Mouse (Mus musculus) left cerebral cortex, adult 9 months (tissue): ENCODE data around the gene Styxl1.
A peak's percentile ranks its signal among the peaks of the same experiment; 100 is the strongest.

ENCODE experiments used
- DNase-seq, 2 experiments: peaks; one replicate each; pipeline ENCODE4 v3.0.0; 2022; ENCODE audit warnings: low spot score in 2 of 2

Styxl1 gene

DNA sequence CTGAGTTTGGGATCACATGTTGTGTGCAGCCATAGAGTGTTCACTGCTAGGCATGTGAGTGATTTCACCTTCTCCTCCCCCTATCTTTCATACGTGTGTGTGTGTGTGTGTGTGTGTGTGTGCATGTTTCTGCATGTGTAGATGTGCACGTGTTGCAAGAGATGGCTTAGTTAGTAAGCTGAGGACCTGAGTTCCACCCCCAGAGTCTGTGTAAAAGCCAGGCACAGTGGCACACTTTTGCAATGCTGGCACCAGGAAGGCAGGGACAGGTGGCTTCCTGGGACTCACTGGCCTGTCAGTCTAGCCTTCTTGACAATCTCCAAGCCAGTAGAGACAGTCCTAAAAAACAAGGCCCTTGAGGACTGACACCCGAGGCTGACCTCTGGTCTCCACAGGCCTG is 13.2 kb downstream of the Styxl1 start:
- no peak for DNase-seq

- DNase-seq, result peak in 1 of 2 experiments; percentile 72
Measured at GRCm38 (mm10) chr5:135763526-135763925, 14.7 kb downstream of the Styxl1 start.

- DNase-seq, result no peak
Measured at GRCm38 (mm10) chr5:135761881-135762280, 16.3 kb downstream of the Styxl1 start.

DNA sequence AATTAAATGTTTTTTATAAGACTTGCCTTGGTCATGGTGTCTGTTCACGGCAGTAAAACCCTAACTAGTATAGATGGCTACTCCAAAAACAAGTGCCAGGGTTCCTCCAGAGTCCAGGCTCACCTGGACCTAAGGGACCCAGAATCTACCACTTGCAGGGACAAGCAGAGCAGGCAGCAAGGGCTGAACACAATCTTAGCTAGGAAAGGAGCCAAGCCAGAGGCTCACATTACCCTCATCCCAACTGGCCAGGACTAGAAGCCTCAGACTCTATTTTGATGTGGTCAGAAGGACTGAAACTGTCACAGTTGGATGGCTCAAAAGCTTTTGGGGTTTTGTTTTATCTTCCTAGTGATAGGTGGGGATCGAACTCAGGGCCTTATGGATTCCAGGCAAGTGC is 26.6 kb downstream of the Styxl1 start:
- DNase-seq, result no peak

GRCm38 (mm10) chr5:135751041-135751440 is 27.1 kb downstream of the Styxl1 start:
- DNase-seq, result no peak

GRCm38 (mm10) chr5:135744742-135745141 is 33.4 kb downstream of the Styxl1 start:
- no peak for DNase-seq

GRCm38 (mm10) chr5:135743741-135744609 is 34.2 kb downstream of the Styxl1 start, which contains the start of gene Tmem120a:
Gene Tmem120a (minus strand): TSS chr5:135744448.
- DNase-seq, result peak; percentile 69 to 94

- no peak for DNase-seq
Measured at GRCm38 (mm10) chr5:135742941-135743740, 35.0 kb downstream of the Styxl1 start.

DNA sequence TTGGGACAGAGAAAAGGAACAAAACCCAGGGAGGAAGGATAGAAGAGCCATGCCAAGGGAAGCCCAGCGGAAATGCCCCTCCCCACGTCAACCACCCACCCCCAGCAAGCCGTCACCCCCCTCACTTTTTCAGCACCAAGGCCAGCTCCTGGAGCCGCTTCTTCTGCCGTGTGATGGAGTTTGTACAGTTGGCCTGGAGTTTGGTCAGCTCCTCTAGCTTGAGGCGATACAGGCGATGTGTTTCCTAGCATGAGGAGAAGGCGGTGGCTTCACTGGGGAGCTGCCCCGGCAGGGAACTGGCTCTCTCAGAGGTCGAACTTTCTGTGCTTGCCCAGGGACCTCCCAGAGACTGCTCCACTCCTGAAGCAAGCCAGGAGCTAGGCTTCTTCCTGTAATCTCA is 36.0 kb downstream of the Styxl1 start:
- no peak for DNase-seq

- DNase-seq, result no peak
Measured at GRCm38 (mm10) chr5:135738266-135738665, 39.9 kb downstream of the Styxl1 start.

DNA sequence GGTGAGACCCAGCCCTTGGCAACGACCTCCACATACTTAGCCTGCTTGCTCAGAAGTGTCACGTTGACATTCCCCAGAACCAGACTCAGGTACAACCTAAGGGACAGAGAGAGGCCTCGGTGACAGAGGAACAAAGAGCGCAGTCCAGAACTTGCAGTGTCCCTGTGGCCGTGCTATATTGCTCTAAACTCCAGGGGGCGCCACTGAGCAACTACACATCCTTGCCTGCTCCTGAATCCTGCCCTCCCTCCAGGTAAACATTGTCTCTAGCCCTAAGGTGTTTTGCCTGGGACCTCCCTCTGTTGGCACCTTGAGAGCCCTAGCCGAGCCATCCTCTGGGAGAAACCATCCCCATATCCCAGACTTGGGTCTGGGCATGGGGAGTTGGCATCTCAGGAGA is 41.0 kb downstream of the Styxl1 start:
- no peak for DNase-seq

DNA sequence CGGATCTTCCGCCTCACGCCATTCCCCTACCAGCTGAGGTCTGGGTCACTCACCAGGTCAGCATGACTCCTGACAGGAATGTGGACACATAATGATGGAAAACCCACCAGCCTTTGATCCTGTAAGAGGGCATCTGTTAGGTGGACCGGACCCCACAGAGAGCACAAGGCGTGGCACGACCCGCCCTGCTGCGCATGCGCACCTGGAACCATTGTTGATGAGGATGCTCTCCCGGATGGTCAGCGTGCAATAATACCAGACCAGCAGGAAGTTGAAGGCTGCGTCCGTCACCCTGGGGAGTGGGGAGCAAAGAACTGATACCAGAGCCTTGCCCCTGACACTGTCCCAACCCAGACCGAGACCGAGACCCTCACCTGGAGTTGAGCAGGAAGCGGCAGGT is 41.6 kb downstream of the Styxl1 start:
- no peak for DNase-seq

DNA sequence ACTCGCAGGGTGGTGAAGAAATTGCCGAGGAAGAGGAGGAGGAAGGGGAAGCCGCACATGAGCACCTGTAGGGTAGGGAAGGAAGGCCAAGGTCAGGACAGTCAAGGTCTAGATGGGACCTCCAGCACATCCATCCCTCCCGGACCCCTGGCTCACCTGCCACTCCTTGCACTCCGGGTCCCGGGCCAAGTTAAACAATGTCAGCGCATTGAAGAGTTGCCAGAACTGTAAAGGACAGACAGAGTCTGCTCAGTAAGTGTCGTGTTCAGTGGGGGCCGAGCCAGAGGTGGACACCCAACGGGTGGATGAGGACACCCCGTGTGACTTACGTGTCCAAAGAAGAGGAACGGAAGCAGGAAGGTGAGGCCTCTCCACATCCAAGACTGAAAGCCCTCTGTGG is 42.4 kb downstream of the Styxl1 start:
- DNase-seq, result no peak

GRCm38 (mm10) chr5:135734057-135734680 is 44.0 kb downstream of the Styxl1 start:
- DNase-seq, result no peak

GRCm38 (mm10) chr5:135733071-135733470 is 45.1 kb downstream of the Styxl1 start:
- DNase-seq, result no peak

DNA sequence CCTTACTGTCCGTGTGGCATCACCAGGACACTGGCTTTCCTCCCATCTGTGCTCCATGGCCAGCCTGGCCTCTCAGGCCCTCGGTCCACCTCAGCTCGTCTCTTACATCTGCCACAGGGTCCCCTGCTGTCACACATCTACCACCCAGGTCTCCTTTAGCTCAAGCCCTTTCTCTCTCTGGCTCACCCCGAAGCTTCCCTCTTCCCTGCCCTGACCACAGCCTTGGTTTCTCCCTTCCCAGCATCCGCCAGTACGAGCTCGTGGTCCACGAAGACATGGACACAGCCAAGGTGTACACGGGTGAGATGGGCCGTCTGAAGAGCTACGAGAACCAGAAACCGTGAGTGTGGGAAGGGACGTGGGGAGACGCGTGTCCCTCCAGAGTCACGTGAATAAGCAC is 46.9 kb downstream of the Styxl1 start:
- no peak for DNase-seq

- no peak for DNase-seq
Measured at GRCm38 (mm10) chr5:135730916-135731315, 47.3 kb downstream of the Styxl1 start.

DNA sequence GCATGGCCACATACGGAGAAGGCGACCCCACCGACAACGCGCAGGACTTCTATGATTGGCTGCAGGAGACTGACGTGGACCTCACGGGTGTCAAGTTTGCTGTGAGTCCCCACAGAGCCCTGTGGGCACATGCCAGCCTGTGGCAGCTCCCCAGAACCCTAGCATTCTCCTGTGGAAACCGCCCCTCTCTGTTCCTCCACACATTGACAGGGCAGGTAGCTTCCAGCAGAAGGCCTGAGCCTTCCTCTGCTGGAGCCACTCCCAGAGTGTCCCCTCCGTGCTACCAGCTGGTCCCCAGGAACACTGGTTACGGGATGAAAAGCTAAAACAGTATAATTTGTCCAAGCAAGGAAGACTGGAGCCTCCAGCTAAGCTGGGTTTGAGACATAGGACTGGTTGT is 47.9 kb downstream of the Styxl1 start:
- no peak for DNase-seq

DNA sequence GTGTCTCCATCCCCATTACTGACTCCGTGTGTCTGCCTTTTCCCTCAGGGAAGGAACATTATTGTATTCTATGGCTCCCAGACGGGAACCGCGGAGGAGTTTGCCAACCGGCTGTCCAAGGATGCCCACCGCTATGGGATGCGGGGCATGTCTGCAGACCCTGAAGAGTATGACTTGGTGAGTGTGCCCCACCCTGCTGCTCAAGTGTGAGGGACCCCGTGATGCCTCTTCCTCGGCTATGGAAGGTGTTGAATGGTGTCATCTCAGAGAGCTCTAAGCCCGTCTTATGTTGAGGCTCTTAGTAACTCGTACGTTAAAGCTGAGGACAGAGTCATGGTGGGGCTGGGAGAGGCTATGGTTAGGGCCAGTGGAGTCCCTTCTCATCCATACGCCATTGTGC is 48.8 kb downstream of the Styxl1 start:
- no peak for DNase-seq

DNA sequence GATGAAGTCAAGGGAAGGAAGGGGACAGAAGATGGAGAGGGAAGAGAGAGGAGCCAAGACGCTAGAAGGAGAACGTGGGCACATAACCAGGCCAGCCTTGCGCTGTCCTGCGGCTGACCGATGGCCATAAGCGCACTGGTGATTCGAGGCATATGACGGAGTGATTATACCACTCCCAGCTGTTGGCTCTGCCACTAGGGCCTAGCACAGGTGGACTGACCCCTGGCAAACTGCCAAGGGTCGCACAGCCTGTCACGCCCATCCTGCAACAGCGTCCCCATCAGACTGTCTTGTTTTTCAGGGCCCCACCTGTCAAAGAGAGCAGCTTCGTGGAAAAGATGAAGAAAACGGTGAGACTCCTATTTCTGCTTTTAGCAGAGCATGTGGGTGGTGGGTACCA is 49.8 kb downstream of the Styxl1 start:
- no peak for DNase-seq

DNA sequence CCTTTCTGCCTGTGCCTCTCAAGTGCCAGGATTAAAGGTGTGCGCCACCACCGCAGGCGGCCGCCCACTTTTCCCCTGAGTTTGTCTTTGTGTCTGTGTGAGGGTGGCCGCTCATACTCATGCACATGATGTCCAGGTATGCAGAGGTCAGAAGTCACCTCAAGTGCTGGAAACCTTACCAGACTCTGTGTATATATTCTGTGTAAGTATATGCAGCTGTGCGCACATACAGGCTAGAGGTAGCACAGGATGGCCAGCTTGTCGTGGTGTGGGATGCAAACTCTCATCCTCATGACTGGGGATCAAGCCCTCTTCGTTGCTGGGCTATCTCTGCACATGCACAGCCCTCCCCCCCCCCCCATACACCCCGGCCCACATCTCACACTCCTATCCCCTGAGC is 50.3 kb downstream of the Styxl1 start:
- no peak for DNase-seq

DNA sequence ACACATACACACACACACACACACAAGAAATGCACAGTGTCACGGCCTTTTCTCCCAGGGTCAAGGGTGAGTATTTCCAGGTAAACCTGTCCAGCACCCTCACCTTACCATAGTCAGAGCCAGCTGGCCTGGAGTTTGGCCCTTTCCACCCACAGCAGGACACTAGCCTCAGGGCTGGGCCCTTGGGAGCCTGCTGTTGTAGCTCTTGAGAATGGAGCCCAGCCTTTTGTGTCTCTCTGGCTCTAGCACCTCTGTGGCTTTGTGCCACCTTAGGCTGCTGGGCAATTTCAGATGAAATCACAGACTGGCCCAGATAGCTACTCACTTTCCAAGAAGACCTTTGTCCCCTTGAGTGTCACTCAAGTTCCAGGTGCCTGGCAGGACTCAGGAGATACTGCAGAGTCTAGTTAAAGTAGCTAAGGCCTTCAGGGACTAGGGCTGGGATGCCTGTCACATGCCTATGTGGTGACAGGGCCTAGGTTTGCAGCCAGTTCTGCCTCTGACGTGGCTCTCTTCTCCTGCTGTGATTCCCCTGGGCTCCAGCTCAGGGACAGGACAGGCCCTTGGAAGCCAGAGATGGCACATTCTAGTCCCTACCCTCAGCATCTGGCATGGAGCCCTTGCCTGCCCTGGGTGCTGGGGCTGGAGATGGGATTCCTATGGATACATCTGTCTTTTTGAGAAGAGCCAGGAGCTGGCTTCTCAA is 51.4 kb downstream of the Styxl1 start:
- no peak for DNase-seq
